Mouse (Mus musculus) liver, embryonic 15.5 days (tissue): ENCODE measurements at regions not wholly inside any gene's neighbourhood (a gene's known extent, or its start where the extent isn't known, plus 50 kb on each side); places are given as distances from the start of the nearest gene placed in this dataset.

ENCODE experiments used
- ATAC-seq: fragments of 200-750 bp; cut with Nextera tagmentation; 2 replicates; pipeline ENCODE4 v1.8.0; 2017; ENCODE audit warnings: moderate number of reproducible peaks, mild to moderate bottlenecking, moderate library complexity; ENCODE audit not compliant: insufficient read depth
- H3K27ac ChIP-seq: fragments of 300-500 bp; sonication (generic); replicated peaks from 2 replicates; pipeline ENCODE4 v1.5.1; 2015; ENCODE audit warnings: mild to moderate bottlenecking, inconsistent platforms
- H3K27me3 ChIP-seq: fragments of 300-500 bp; sonication (generic); 2 replicates; pipeline ENCODE4 v1.6.1; 2015; ENCODE audit warnings: mild to moderate bottlenecking, inconsistent platforms
- H3K36me3 ChIP-seq: fragments of 300-500 bp; sonication (generic); replicated peaks from 2 replicates; pipeline ENCODE4 v1.6.1; 2015; ENCODE audit warnings: moderate library complexity, mild to moderate bottlenecking, inconsistent platforms
- H3K4me1 ChIP-seq: fragments of 300-500 bp; sonication (generic); replicated peaks from 2 replicates; pipeline ENCODE4 v1.6.1; 2015; ENCODE audit warnings: inconsistent platforms
- H3K4me2 ChIP-seq: fragments of 300-500 bp; sonication (generic); 2 replicates; pipeline ENCODE4 v1.6.1; 2015; ENCODE audit warnings: moderate library complexity, mild to moderate bottlenecking, inconsistent platforms
- H3K4me3 ChIP-seq: fragments of 300-500 bp; sonication (generic); replicated peaks from 2 replicates; pipeline ENCODE4 v1.5.1; 2015; ENCODE audit warnings: mild to moderate bottlenecking, inconsistent platforms
- H3K9ac ChIP-seq: fragments of 300-500 bp; sonication (generic); 2 replicates; pipeline ENCODE4 v1.6.1; 2015; ENCODE audit warnings: moderate library complexity, mild to moderate bottlenecking, inconsistent platforms
- H3K9me3 ChIP-seq: fragments of 300-500 bp; sonication (generic); replicated peaks from 2 replicates; pipeline ENCODE4 v1.6.1; 2016; ENCODE audit warnings: inconsistent platforms
- WGBS: fragments of 180-500 bp; shearing (Covaris S2); methylation state at CpG from one replicate; pipeline ENCODE4 v1.1.7; 2015; ENCODE audit warnings: mixed read lengths; ENCODE audit not compliant: insufficient replicate concordance; 5-methylcytosine and 5-hydroxymethylcytosine counted together

GRCm38 (mm10) chr7:115300241-115300640 is 556.7 kb downstream of the Insc start:
- Histone ChIP-seq H3K4me3 (no peak overlapping the region), H3K36me3 (no peaks in the 10 kb centered on the region), H3K27me3 (no peaks in the 10 kb centered on the region), H3K4me2 (no peak overlapping the region), H3K4me1 (no peaks in the 10 kb centered on the region), H3K9me3 (no peaks in the 10 kb centered on the region), H3K27ac (no peak overlapping the region), H3K9ac (no peak overlapping the region)
- 70% methylated on average over 8 of the region's 8 CpGs for WGBS
- no peak for ATAC-seq

- no peaks in the 10 kb centered on the region for H3K4me1 ChIP-seq
- no peak overlapping the region for H3K9ac ChIP-seq
- ATAC-seq: no peak
- no peak overlapping the region for H3K4me2 ChIP-seq
- no peak overlapping the region for H3K4me3 ChIP-seq
- H3K27ac ChIP-seq: no peak overlapping the region
- H3K27me3 ChIP-seq: no peaks in the 10 kb centered on the region
- no peaks in the 10 kb centered on the region for H3K9me3 ChIP-seq
- WGBS: 54% methylated on average over 4 of the region's 4 CpGs
- no peaks in the 10 kb centered on the region for H3K36me3 ChIP-seq
These were observed 564.9 kb downstream of the Insc start for GRCm38 (mm10) chr7:115308377-115308776.

- H3K4me1 ChIP-seq: no peaks in the 10 kb centered on the region
- WGBS: 40% methylated on average over 5 of the region's 5 CpGs
- no peaks in the 10 kb centered on the region for H3K27me3 ChIP-seq
- H3K27ac ChIP-seq: no peak overlapping the region
- no peak for ATAC-seq
- no peak overlapping the region for H3K9ac ChIP-seq
- no peak overlapping the region for H3K4me2 ChIP-seq
- H3K4me3 ChIP-seq: no peak overlapping the region
- no peaks in the 10 kb centered on the region for H3K9me3 ChIP-seq
- no peaks in the 10 kb centered on the region for H3K36me3 ChIP-seq
These were observed 567.1 kb downstream of the Insc start for GRCm38 (mm10) chr7:115310400-115311225.

- Histone ChIP-seq H3K4me3 (no peak overlapping the region), H3K27ac (no peak overlapping the region), H3K9ac (no peak overlapping the region), H3K4me2 (no peak overlapping the region), H3K9me3 (no peaks in the 10 kb centered on the region), H3K27me3 (no peaks in the 10 kb centered on the region), H3K36me3 (no peaks in the 10 kb centered on the region), H3K4me1 (no peaks in the 10 kb centered on the region)
- no peak for ATAC-seq
- 65% methylated on average over 4 of the region's 4 CpGs for WGBS
These were observed 576.0 kb downstream of the Insc start for GRCm38 (mm10) chr7:115319504-115319903.

GRCm38 (mm10) chr7:115322989-115323388 is 579.5 kb downstream of the Insc start:
- Histone ChIP-seq H3K9ac (no peak overlapping the region), H3K27me3 (no peaks in the 10 kb centered on the region), H3K4me2 (no peak overlapping the region), H3K4me3 (no peak overlapping the region), H3K27ac (no peak overlapping the region), H3K9me3 (no peaks in the 10 kb centered on the region), H3K4me1 (no peaks in the 10 kb centered on the region), H3K36me3 (no peaks in the 10 kb centered on the region)
- WGBS: 66% methylated on average over 5 of the region's 5 CpGs
- no peak for ATAC-seq

GRCm38 (mm10) chr7:115328300-115328699 is 584.8 kb downstream of the Insc start:
- 45% methylated on average over 3 of the region's 3 CpGs for WGBS
- Histone ChIP-seq H3K4me2 (no peak overlapping the region), H3K27ac (no peak overlapping the region), H3K4me3 (no peak overlapping the region), H3K36me3 (no peaks in the 10 kb centered on the region), H3K9ac (no peak overlapping the region), H3K4me1 (no peaks in the 10 kb centered on the region), H3K9me3 (no peaks in the 10 kb centered on the region), H3K27me3 (no peaks in the 10 kb centered on the region)
- ATAC-seq: no peak

- H3K36me3 ChIP-seq: no peaks in the 10 kb centered on the region
- no peaks in the 10 kb centered on the region for H3K9me3 ChIP-seq
- no peaks in the 10 kb centered on the region for H3K4me1 ChIP-seq
- H3K27ac ChIP-seq: no peak overlapping the region
- no peaks in the 10 kb centered on the region for H3K27me3 ChIP-seq
- no peak overlapping the region for H3K4me3 ChIP-seq
- no peak for ATAC-seq
- 39% methylated on average over 1 of the region's 1 CpGs for WGBS
- H3K4me2 ChIP-seq: no peak overlapping the region
- no peak overlapping the region for H3K9ac ChIP-seq
These were observed 588.2 kb downstream of the Insc start for GRCm38 (mm10) chr7:115331698-115332097.

- WGBS: 33% methylated on average over 1 of the region's 1 CpGs
- H3K27ac ChIP-seq: no peak overlapping the region
- H3K27me3 ChIP-seq: no peaks in the 10 kb centered on the region
- H3K4me1 ChIP-seq: no peaks in the 10 kb centered on the region
- H3K4me2 ChIP-seq: no peak overlapping the region
- H3K4me3 ChIP-seq: no peak overlapping the region
- no peak for ATAC-seq
- H3K36me3 ChIP-seq: no peaks in the 10 kb centered on the region
- H3K9me3 ChIP-seq: no peaks in the 10 kb centered on the region
- H3K9ac ChIP-seq: no peak overlapping the region
These were observed 589.6 kb downstream of the Insc start for GRCm38 (mm10) chr7:115333046-115333577.

- Histone ChIP-seq H3K27ac (no peak overlapping the region), H3K4me3 (no peak overlapping the region), H3K9ac (no peak overlapping the region), H3K4me2 (no peak overlapping the region), H3K27me3 (no peaks in the 10 kb centered on the region), H3K36me3 (no peaks in the 10 kb centered on the region), H3K9me3 (no peaks in the 10 kb centered on the region), H3K4me1 (no peaks in the 10 kb centered on the region)
- WGBS: 61% methylated on average over 3 of the region's 3 CpGs
- no peak for ATAC-seq
These were observed 591.6 kb downstream of the Insc start for GRCm38 (mm10) chr7:115335051-115335450.

GRCm38 (mm10) chr7:115340155-115340554 is 596.7 kb downstream of the Insc start:
- Histone ChIP-seq H3K4me3 (no peak overlapping the region), H3K4me1 (no peaks in the 10 kb centered on the region), H3K27ac (no peak overlapping the region), H3K9ac (no peak overlapping the region), H3K4me2 (no peak overlapping the region), H3K27me3 (no peaks in the 10 kb centered on the region), H3K9me3 (no peaks in the 10 kb centered on the region), H3K36me3 (no peaks in the 10 kb centered on the region)
- 62% methylated on average over 7 of the region's 7 CpGs for WGBS
- ATAC-seq: no peak

- WGBS: 45% methylated on average over 4 of the region's 4 CpGs
- Histone ChIP-seq H3K4me3 (no peak overlapping the region), H3K4me1 (no peaks in the 10 kb centered on the region), H3K9me3 (no peaks in the 10 kb centered on the region), H3K36me3 (no peaks in the 10 kb centered on the region), H3K27me3 (no peaks in the 10 kb centered on the region), H3K4me2 (no peak overlapping the region), H3K27ac (no peak overlapping the region), H3K9ac (no peak overlapping the region)
- ATAC-seq: no peak
These were observed 597.5 kb downstream of the Insc start for GRCm38 (mm10) chr7:115341007-115341406.

- Histone ChIP-seq H3K9me3 (no peaks in the 10 kb centered on the region), H3K4me3 (no peak overlapping the region), H3K9ac (no peak overlapping the region), H3K27ac (no peak overlapping the region), H3K27me3 (no peaks in the 10 kb centered on the region), H3K36me3 (no peaks in the 10 kb centered on the region), H3K4me2 (no peak overlapping the region), H3K4me1 (no peaks in the 10 kb centered on the region)
- no peak for ATAC-seq
- 57% methylated on average over 3 of the region's 3 CpGs for WGBS
These were observed 602.3 kb downstream of the Insc start for GRCm38 (mm10) chr7:115345749-115346148.
